8 mouse cellular contexts compared by ENCODE assay signal in genomic region chr4:100885793-100886742, GRCm38 (mm10).
A peak's percentile ranks its signal among the peaks of the same experiment; 100 is the strongest.
DNase-seq lines count a peak whose midpoint lies in the region; ATAC-seq and TF ChIP-seq lines count a peak whose summit lies in the region.

No protein-coding gene starts in this region.

- peak overlapping the region; percentile 31 for H3K27ac ChIP-seq in forebrain, embryonic 11.5 days (ENCODE audit: low read depth, low read length)
- H3K27ac ChIP-seq in hindbrain, embryonic 12.5 days, result peak overlapping the region; percentile 65

- H3K4me1 ChIP-seq in forebrain, embryonic 11.5 days (replicated peaks; ENCODE audit: control insufficient read depth, insufficient read depth, low read length), result peaks cover 11% of the 10 kb centered on the region; the same call in 1 of the 2 replicates
- H3K4me1 ChIP-seq in hindbrain, embryonic 12.5 days, result peaks cover 44% of the 10 kb centered on the region
- peaks cover 4% of the 10 kb centered on the region; the same call in 1 of the 2 replicates for H3K4me1 ChIP-seq in lung, adult 2 months (ENCODE audit: control insufficient read depth, insufficient read depth, low read length)

- no peaks in the 10 kb centered on the region for H3K36me3 ChIP-seq in forebrain, embryonic 11.5 days (ENCODE audit: control insufficient read depth, insufficient read depth, low read length)
- no peaks in the 10 kb centered on the region for H3K36me3 ChIP-seq in hindbrain, embryonic 12.5 days

- no peaks in the 10 kb centered on the region for H3K27me3 ChIP-seq in forebrain, embryonic 11.5 days (ENCODE audit: control insufficient read depth, insufficient read depth, low read length)
- no peaks in the 10 kb centered on the region for H3K27me3 ChIP-seq in hindbrain, embryonic 12.5 days

- WGBS in forebrain, embryonic 11.5 days, result 11% methylated on average over 19 of the region's 19 CpGs
- WGBS in hindbrain, embryonic 12.5 days, result 11% methylated on average over 19 of the region's 19 CpGs
- WGBS in lung, adult 2 months, result 30% methylated on average over 19 of the region's 19 CpGs

- H3K4me3 ChIP-seq in forebrain, embryonic 11.5 days (ENCODE audit: low read depth, low read length), result no peak overlapping the region
- H3K4me3 ChIP-seq in hindbrain, embryonic 12.5 days, result no peak overlapping the region
- no peak overlapping the region for H3K4me3 ChIP-seq in lung, adult 2 months (replicated peaks; ENCODE audit: extremely low read depth, low read depth, low read length)

- H3K9me3 ChIP-seq in forebrain, embryonic 11.5 days (ENCODE audit: control insufficient read depth, low read length), result no peaks in the 10 kb centered on the region
- H3K9me3 ChIP-seq in hindbrain, embryonic 12.5 days (replicated peaks), result no peaks in the 10 kb centered on the region

- peak overlapping the region; percentile 6; the same call in 1 of the 2 replicates for H3K4me2 ChIP-seq in forebrain, embryonic 11.5 days (ENCODE audit: low read depth, low read length, severe bottlenecking)
- peak overlapping the region; percentile 37 for H3K4me2 ChIP-seq in hindbrain, embryonic 12.5 days (replicated peaks)

- ATAC-seq in forebrain, embryonic 11.5 days (replicated peaks; ENCODE audit: low FRiP score), result peak; percentile 75
- peak; percentile 80 for ATAC-seq in hindbrain, embryonic 12.5 days (ENCODE audit: low FRiP score)

- DNase-seq in ovary, postnatal 36 days (ENCODE audit: low spot score), result peak; percentile 38
- DNase-seq in ovary, adult 18-20 months (ENCODE audit: low spot score), result no peak
- DNase-seq in forebrain, embryonic 11.5 days (ENCODE audit: low spot score), result peak; percentile 72
- peak; percentile 24 for DNase-seq in lung, adult 2 months
- DNase-seq in retina, embryonic 14.5 days (ENCODE audit: low spot score), result peak; percentile 48
- DNase-seq in frontal cortex, postnatal 36 days (ENCODE audit: low spot score in 2 of 2), result no peak
- DNase-seq in MN1 (ENCODE audit: low spot score), result no peak

- peak overlapping the region; percentile 14; the same call in 1 of the 2 replicates for H3K9ac ChIP-seq in forebrain, embryonic 11.5 days (ENCODE audit: low read length)
- peak overlapping the region; percentile 45; the same call in 1 of the 2 replicates for H3K9ac ChIP-seq in hindbrain, embryonic 12.5 days

- TF ChIP-seq CTCF in lung, adult 2 months (IDR thresholded peaks at IDR 0.05; ENCODE audit: insufficient read depth, low read length), result no peak

- no peak for TF ChIP-seq POLR2A in lung, adult 2 months (IDR thresholded peaks at IDR 0.05; ENCODE audit: borderline replicate concordance, extremely low read depth, low read depth, low read length)

Comparison
In these comparisons a context has a peak if more than half of its experiments do, and no peak if none do; other contexts are left out.
1. DNase-seq: peak in ovary, postnatal 36 days (single experiment), forebrain, embryonic 11.5 days (single experiment), lung, adult 2 months (single experiment) and retina, embryonic 14.5 days (single experiment); none in ovary, adult 18-20 months (single experiment), frontal cortex, postnatal 36 days (0 of 2) and MN1 (single experiment).